Mouse (Mus musculus): ENCODE data around the gene Gm10681. TPM values are rescaled to one million over a fixed set of nuclear protein-coding genes. Genes with fewer than 3 reads are reported as not detected.
"Not testable (repeated sequence)": the region's sequence is repeated elsewhere in the genome, so short reads cannot be mapped to it uniquely, and the experiment has no call there.

The Gm10681 gene
- total RNA-seq, 2 experiments from 2014 or later: not detected

GRCm38 (mm10) chr3:98522779-98523178 lies 65.8 kb downstream of the Gm10681 start:
- DNase-seq; intact Hi-C loops (cut with DNase I): not testable (repeated sequence)

DNA sequence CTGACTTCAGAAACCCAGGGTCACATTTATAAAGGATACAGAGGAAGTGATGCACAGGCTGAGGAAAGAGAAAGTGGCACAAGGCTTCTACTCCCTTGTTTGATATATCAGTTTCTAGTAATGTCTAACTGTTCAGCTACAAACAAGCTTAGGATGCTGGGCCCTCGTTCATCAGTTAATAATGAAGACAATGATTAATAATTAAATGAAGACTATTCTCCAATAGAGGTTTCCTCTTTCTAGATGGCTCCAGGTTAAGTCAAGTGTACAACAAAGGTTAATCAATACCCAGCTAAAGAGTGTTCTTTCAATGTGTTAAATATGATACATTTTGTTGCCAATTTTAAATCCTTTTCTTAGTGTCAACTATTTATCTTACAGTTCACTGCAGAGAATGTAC lies 78.2 kb downstream of the Gm10681 start, which contains the start of gene Hsd3b4:
Gene Hsd3b4, minus strand, starts transcription at position 101 of the 400 bp plus-strand sequence.
- intact Hi-C loops (cut with DNase I); DNase-seq: not testable (repeated sequence)

DNA sequence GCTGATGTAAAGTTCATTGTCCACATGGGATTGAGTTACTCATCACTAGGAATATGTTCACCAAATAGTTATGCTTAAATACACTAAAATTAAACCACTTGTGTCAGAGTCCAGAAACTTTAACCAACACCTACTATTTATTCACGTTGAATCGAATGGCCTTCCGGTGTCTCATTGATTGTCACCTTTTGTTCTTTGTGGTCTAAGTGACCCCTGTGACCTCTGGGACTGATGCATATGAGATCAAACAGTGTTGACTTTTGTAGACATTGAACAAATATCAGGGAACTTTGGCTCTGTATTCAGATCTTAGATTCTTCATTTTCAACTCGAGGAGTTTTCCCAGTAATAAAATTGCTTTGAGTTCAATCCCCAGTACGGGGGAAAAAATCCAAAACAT lies 81.4 kb downstream of the Gm10681 start:
- DNase-seq; intact Hi-C loops (cut with DNase I): not testable (repeated sequence)

Other genes starting within 250 kb of the Gm10681 start
- gene Phgdh, start 248.8 kb downstream of the Gm10681 start, total RNA-seq (2021): 1 to 10 TPM; 5.9 to 7.4 TPM
- 1 to 10 TPM; 7.9 to 8.6 TPM for gene Zfp697, start 206.3 kb downstream of the Gm10681 start, total RNA-seq (2021)
- gene Gm4450, start 131.7 kb downstream of the Gm10681 start, total RNA-seq (2021): not detected
- not detected for gene Hsd3b4, start 78.3 kb downstream of the Gm10681 start, total RNA-seq (2021)
- gene Hsd3b5, start 41.4 kb upstream of the Gm10681 start, total RNA-seq (2021): not detected
- under 1 TPM in 1 of 2 experiments, not detected in 1; 0.12 TPM for gene Hsd3b2, start 135.7 kb upstream of the Gm10681 start, total RNA-seq (2021)
- not detected for gene Hsd3b3, start 174.3 kb upstream of the Gm10681 start, total RNA-seq (2021)
- gene Hsd3b6, start 225.6 kb upstream of the Gm10681 start, total RNA-seq (2021): not detected

Data from heart, postnatal 10 days (tissue).